Mouse (Mus musculus): ENCODE data around the gene Mcl1.

Gene Mcl1

DNA sequence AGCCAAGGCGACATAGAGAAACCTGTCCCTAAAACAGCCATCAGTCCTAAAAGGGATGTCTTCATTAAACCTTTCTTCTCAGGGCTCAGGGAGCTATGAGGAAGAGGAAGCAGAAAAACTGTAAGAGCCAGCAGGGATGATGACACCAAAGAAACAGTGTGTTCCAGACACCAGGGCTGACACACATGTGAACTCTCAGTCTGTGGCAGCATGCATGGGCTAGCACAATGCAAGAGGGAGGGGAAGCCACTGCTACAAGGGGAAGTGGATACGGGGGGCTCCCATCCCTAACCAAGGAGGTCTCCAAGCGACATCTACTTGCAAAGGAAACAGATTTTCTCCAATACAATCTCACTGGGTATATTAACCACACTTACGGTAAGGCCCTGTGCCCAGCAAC, 47.7 kb downstream of the Mcl1 start:
- no peak for DNase-seq (ENCODE audit: inconsistent ontology term)

DNA sequence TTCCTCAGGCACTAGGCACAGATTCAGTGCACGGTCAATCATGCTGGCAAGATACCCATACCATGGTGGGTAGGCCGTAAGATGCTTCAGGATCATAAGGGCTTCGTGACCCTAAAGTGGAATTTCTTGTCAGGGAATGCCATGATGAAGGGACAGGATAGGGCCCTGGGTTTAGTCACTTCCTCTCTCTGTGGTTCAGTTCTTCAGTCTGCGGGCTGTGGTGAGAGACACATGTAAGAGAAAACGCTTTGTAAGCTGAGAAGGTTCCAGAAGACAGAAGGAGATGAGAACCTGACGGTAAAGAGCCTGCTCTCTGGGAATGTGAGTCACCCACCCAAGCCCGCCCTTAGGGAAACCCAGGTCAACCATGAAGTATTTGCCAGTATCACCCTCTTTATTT, 48.9 kb downstream of the Mcl1 start:
- DNase-seq (ENCODE audit: inconsistent ontology term), result no peak

DNA sequence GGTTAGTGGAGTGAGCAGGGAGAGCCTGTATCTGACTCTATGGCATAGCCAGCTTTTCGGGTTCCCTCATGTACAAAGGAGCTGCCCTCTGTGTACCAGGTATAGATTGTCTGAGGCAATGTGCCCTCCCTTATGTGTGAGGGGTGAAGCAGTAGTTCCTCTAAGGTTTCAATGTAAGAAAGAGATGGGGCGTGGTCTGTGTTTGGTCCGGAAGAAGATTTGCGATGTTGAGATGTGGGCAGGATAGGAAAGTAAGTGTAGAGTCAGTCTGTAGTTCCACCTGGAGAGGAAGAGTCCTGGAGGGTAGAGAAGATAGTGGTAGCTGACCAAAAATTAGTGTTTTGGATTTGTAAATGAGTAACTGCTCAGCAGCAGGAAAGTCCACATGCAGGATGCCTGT, 50.5 kb downstream of the Mcl1 start:
- DNase-seq (ENCODE audit: inconsistent ontology term), result no peak

DNA sequence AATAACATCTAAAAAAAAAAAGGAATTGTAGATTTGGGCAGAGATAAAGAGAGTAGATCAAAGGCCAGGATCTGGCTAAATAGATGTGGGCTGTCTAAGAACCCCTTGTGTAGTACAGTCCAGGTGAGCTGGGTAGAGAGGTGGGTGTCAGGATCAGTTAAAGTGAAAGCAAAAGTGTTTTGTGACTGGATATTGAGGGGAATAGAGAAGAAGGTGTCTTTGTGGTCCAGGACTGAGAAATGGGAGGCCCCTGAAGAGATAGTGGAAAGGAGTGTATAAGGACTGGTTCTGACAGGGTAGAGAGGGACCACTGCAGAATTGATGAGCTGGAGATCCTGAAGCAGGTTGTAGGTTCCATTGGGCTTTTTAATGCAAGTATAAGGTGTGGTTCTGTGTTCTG, 51.4 kb downstream of the Mcl1 start:
- no peak for DNase-seq (ENCODE audit: inconsistent ontology term)
